Mouse (Mus musculus): ENCODE data around the gene Rwdd1. TPM values are rescaled to one million over a fixed set of nuclear protein-coding genes. Genes with fewer than 3 reads are reported as not detected.
"Not testable (repeated sequence)": the region's sequence is repeated elsewhere in the genome, so short reads cannot be mapped to it uniquely, and the experiment has no call there.

Gene Rwdd1
- total and polyA plus RNA-seq, 3 experiments = 38.5 to 123 (median 105) TPM

GRCm38 (mm10) chr10:33998397-33998796 lies 21.0 kb downstream of the Rwdd1 start:
- Histone ChIP-seq H3K4me1 (ENCODE audit: control insufficient read depth, insufficient read depth, low read length) (no peaks in the 10 kb centered on the region), H3K27ac (no peak overlapping the region), H3K4me3 (no peak overlapping the region), H3K79me2 (replicated peaks; ENCODE audit: control insufficient read depth, insufficient read depth, low read length) (no peaks in the 10 kb centered on the region), H3K9ac (ENCODE audit: low read depth, low read length) (no peak overlapping the region), H3K36me3 (ENCODE audit: control insufficient read depth, insufficient read depth, low read length) (peaks cover 4% of the 10 kb centered on the region; the same call in 1 of the 2 replicates), H3K27me3 (ENCODE audit: control insufficient read depth, insufficient read depth, low read length) (no peaks in the 10 kb centered on the region)
- TF ChIP-seq POLR2A (IDR thresholded peaks at IDR 0.05; ENCODE audit: insufficient read depth, low read depth, low read length) (no peak), EP300 (IDR thresholded peaks at IDR 0.05; ENCODE audit: insufficient read depth, low read depth, low read length) (no peak), CTCF (IDR thresholded peaks at IDR 0.05) (no peak)
- intact Hi-C loops (cut with DNase I) = no loop called here
- no peak for DNase-seq

- intact Hi-C loops (cut with DNase I); H3K79me2 ChIP-seq (replicated peaks; ENCODE audit: control insufficient read depth, insufficient read depth, low read length); H3K4me1 ChIP-seq (ENCODE audit: control insufficient read depth, insufficient read depth, low read length); H3K4me3 ChIP-seq; H3K27me3 ChIP-seq (ENCODE audit: control insufficient read depth, insufficient read depth, low read length); H3K9ac ChIP-seq (ENCODE audit: low read depth, low read length); H3K36me3 ChIP-seq (ENCODE audit: control insufficient read depth, insufficient read depth, low read length); DNase-seq; H3K27ac ChIP-seq: not testable (repeated sequence)
- WGBS = 84% methylated on average over 6 of the region's 8 CpGs
Observed at GRCm38 (mm10) chr10:33996686-33997085, 22.7 kb downstream of the Rwdd1 start.

GRCm38 (mm10) chr10:33986771-33987170 lies 32.7 kb downstream of the Rwdd1 start:
- intact Hi-C loops (cut with DNase I) = loop anchor here (1.0 to 5.0 kb wide), 2 partner anchors 111 to 340 kb away; partner anchors contain the start of gene Calhm5
- Histone ChIP-seq H3K9ac (ENCODE audit: low read depth, low read length) (no peak overlapping the region), H3K4me3 (no peak overlapping the region), H3K27me3 (ENCODE audit: control insufficient read depth, insufficient read depth, low read length) (no peaks in the 10 kb centered on the region), H3K4me1 (ENCODE audit: control insufficient read depth, insufficient read depth, low read length) (no peaks in the 10 kb centered on the region), H3K27ac (no peak overlapping the region), H3K36me3 (ENCODE audit: control insufficient read depth, insufficient read depth, low read length) (no peaks in the 10 kb centered on the region), H3K79me2 (replicated peaks; ENCODE audit: control insufficient read depth, insufficient read depth, low read length) (no peaks in the 10 kb centered on the region)
- DNase-seq = peak; percentile 23 to 38
- WGBS = 13% methylated on average over 4 of the region's 4 CpGs
- TF ChIP-seq EP300 (IDR thresholded peaks at IDR 0.05; ENCODE audit: insufficient read depth, low read depth, low read length) = no peak
- TF ChIP-seq POLR2A (IDR thresholded peaks at IDR 0.05; ENCODE audit: insufficient read depth, low read depth, low read length) = no peak
- TF ChIP-seq CTCF (IDR thresholded peaks at IDR 0.05) = peak; percentile 97

DNA sequence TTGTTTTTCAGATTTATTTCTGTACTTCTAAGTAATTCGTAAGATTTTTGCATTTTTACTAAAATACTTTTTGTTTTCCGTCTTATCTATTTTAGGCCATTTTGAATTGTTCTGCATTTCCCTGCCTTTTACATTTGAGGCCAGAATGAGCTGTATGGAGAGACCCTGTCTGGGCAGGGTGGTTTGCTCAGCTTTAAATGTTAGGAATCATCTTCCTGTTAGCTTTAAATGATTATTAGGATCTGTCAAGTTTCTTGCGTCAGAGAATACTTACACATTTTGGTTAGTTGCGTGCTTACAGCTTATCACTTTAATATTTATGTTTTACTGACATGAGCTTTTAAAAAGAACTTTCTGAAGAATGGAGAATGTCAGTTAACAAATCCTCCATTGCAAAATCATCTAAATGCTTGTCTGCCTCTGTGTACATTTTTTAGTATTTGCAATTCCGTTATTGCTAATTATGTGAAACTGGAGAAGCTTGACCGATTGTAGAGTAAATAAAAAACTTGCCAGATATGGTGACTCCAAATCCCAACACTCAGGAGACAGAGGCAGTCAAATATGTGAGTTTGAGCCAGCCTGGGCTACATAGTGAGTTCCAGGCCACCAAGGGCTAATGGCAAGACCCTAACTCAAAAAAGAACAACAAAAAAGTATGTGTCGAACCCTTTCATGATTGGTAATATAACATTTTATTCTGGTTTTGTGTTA lies 44.5 kb downstream of the Rwdd1 start:
- H3K36me3 ChIP-seq (ENCODE audit: control insufficient read depth, insufficient read depth, low read length) = no peaks in the 10 kb centered on the region
- WGBS = 88% methylated on average over 7 of the region's 7 CpGs
- no peaks in the 10 kb centered on the region for H3K79me2 ChIP-seq (replicated peaks; ENCODE audit: control insufficient read depth, insufficient read depth, low read length)
- no peak for TF ChIP-seq CTCF (IDR thresholded peaks at IDR 0.05)
- no peak for TF ChIP-seq POLR2A (IDR thresholded peaks at IDR 0.05; ENCODE audit: insufficient read depth, low read depth, low read length)
- no peak for TF ChIP-seq EP300 (IDR thresholded peaks at IDR 0.05; ENCODE audit: insufficient read depth, low read depth, low read length)
- DNase-seq = no peak
- no peak overlapping the region for H3K4me3 ChIP-seq
- H3K4me1 ChIP-seq (ENCODE audit: control insufficient read depth, insufficient read depth, low read length) = no peaks in the 10 kb centered on the region
- no peak overlapping the region for H3K27ac ChIP-seq
- intact Hi-C loops (cut with DNase I) = no loop called here
- no peak overlapping the region for H3K9ac ChIP-seq (ENCODE audit: low read depth, low read length)
- H3K27me3 ChIP-seq (ENCODE audit: control insufficient read depth, insufficient read depth, low read length) = no peaks in the 10 kb centered on the region

- no peaks in the 10 kb centered on the region; the same call in 1 of the 2 replicates for H3K79me2 ChIP-seq (replicated peaks; ENCODE audit: control insufficient read depth, insufficient read depth, low read length)
- H3K4me3 ChIP-seq = no peak overlapping the region
- WGBS = 78% methylated on average over 3 of the region's 3 CpGs
- no peaks in the 10 kb centered on the region for H3K27me3 ChIP-seq (ENCODE audit: control insufficient read depth, insufficient read depth, low read length)
- TF ChIP-seq EP300 (IDR thresholded peaks at IDR 0.05; ENCODE audit: insufficient read depth, low read depth, low read length) (no peak), POLR2A (IDR thresholded peaks at IDR 0.05; ENCODE audit: insufficient read depth, low read depth, low read length) (no peak), CTCF (IDR thresholded peaks at IDR 0.05) (no peak)
- intact Hi-C loops (cut with DNase I) = no loop called here
- H3K27ac ChIP-seq = no peak overlapping the region
- no peak for DNase-seq
- H3K9ac ChIP-seq (ENCODE audit: low read depth, low read length) = no peak overlapping the region
- no peaks in the 10 kb centered on the region; the same call in none of the 2 replicates for H3K4me1 ChIP-seq (ENCODE audit: control insufficient read depth, insufficient read depth, low read length)
- peaks cover 14% of the 10 kb centered on the region for H3K36me3 ChIP-seq (ENCODE audit: control insufficient read depth, insufficient read depth, low read length)
Observed at GRCm38 (mm10) chr10:33952509-33952908, 66.9 kb downstream of the Rwdd1 start.

- WGBS = 1% methylated on average over 42 of the region's 42 CpGs
- intact Hi-C loops (cut with DNase I) = loop anchor here (2.0 kb wide), 1 partner anchor 68 kb away; the partner anchor contains the start of gene Rwdd1
- Histone ChIP-seq H3K27ac (peak within 1 kb of the TSS; percentile 91), H3K27me3 (ENCODE audit: control insufficient read depth, insufficient read depth, low read length) (no peaks in the 10 kb centered on the region), H3K9ac (ENCODE audit: low read depth, low read length) (peak within 1 kb of the TSS; percentile 97), H3K79me2 (replicated peaks; ENCODE audit: control insufficient read depth, insufficient read depth, low read length) (no peaks in the 10 kb centered on the region; the same call in 1 of the 2 replicates), H3K36me3 (ENCODE audit: control insufficient read depth, insufficient read depth, low read length) (peaks cover 18% of the 10 kb centered on the region), H3K4me3 (peak within 1 kb of the TSS; percentile 76), H3K4me1 (ENCODE audit: control insufficient read depth, insufficient read depth, low read length) (no peaks in the 10 kb centered on the region; the same call in none of the 2 replicates)
- DNase-seq = peak; percentile 86 to 90
- TF ChIP-seq EP300 (IDR thresholded peaks at IDR 0.05; ENCODE audit: insufficient read depth, low read depth, low read length) (0 out of 2 replicates have a peak, but pooled peaks have one; percentile 61), CTCF (IDR thresholded peaks at IDR 0.05) (no peak), POLR2A (IDR thresholded peaks at IDR 0.05; ENCODE audit: insufficient read depth, low read depth, low read length) (peak; percentile 89)
Observed at GRCm38 (mm10) chr10:33950803-33951583, 68.4 kb downstream of the Rwdd1 start, which contains the start of gene Zup1. Gene Zup1 (minus strand): TSS chr10:33951269.

Other genes starting within 250 kb of the Rwdd1 start
- gene Sult3a2, start 232.9 kb downstream of the Rwdd1 start, total RNA-seq (2021) = not detected
- not detected in 2 replicates for gene Sult3a2, start 232.9 kb downstream of the Rwdd1 start, polyA plus RNA-seq (2012; rRNA removed)
- not detected for gene Sult3a1, start 161.9 kb downstream of the Rwdd1 start, total RNA-seq (2021)
- not detected in 2 replicates for gene Sult3a1, start 161.9 kb downstream of the Rwdd1 start, polyA plus RNA-seq (2012; rRNA removed)
- not detected for gene Rsph4a, start 114.5 kb downstream of the Rwdd1 start, total RNA-seq (2021)
- gene Rsph4a, start 114.5 kb downstream of the Rwdd1 start, polyA plus RNA-seq (2012; rRNA removed) = 0.25 TPM in 1 of 2 replicates, not detected in the other
- 1 to 10 TPM; 6.6 to 7.8 TPM for gene Zup1, start 68.4 kb downstream of the Rwdd1 start, total RNA-seq (2021)
- gene Zup1, start 68.4 kb downstream of the Rwdd1 start, polyA plus RNA-seq (2012; rRNA removed) = 2.9 and 4.1 TPM in 2 replicates
- gene Trappc3l, start 18.0 kb upstream of the Rwdd1 start, total RNA-seq (2021) = not detected
- not detected in 2 replicates for gene Trappc3l, start 18.0 kb upstream of the Rwdd1 start, polyA plus RNA-seq (2012; rRNA removed)
- not detected for gene Calhm4, start 24.7 kb upstream of the Rwdd1 start, total RNA-seq (2021)
- gene Calhm4, start 24.7 kb upstream of the Rwdd1 start, polyA plus RNA-seq (2012; rRNA removed) = not detected in 2 replicates
- under 1 TPM; 0.75 to 0.97 TPM for gene Calhm5, start 76.9 kb upstream of the Rwdd1 start, total RNA-seq (2021)
- gene Calhm5, start 76.9 kb upstream of the Rwdd1 start, polyA plus RNA-seq (2012; rRNA removed) = 0.51 and 1.3 TPM in 2 replicates
- under 1 TPM; 0.23 to 0.48 TPM for gene Calhm6, start 108.4 kb upstream of the Rwdd1 start, total RNA-seq (2021)
- gene Calhm6, start 108.4 kb upstream of the Rwdd1 start, polyA plus RNA-seq (2012; rRNA removed) = 0.25 TPM in 1 of 2 replicates, not detected in the other
- 1 to 10 TPM; 4.3 to 5.0 TPM for gene Dse, start 188.1 kb upstream of the Rwdd1 start, total RNA-seq (2021)
- 3.2 and 5.2 TPM in 2 replicates for gene Dse, start 188.1 kb upstream of the Rwdd1 start, polyA plus RNA-seq (2012; rRNA removed)